Comparison of ENCODE assay signal across 8 mouse cellular contexts in the genomic region with DNA sequence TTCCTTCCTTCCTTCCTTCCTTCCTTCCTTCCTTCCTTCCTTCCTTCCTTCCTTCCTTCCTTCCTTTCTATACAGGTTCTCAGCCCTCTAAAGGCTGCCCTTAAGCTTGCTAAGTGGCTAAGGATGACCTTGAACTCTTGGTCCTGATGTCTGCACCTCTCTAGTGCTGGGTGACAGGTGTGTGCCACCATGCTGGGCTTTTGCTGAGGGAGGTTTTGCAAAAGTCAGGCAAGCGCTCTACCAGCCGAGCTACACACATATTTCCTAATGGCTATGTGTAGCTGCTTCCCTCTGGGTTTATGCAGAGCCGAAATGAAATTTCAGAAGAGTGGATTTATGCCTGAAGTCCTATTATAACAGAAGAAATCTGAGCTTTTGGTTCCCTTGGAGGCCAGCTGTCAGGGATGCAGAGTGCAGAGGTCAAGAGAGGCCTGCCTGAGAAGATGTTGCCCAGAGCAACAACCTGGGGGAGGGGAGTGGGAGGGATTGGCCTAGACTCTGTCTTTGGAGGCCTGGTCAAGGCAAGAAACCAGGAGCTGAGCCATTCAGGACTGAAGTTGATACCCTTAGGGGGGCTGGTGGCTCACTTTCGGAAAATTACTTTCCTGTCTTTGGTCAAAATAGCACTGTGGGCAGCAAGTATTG. TPM values are rescaled to one million over a fixed set of nuclear protein-coding genes. Genes with fewer than 3 reads are reported as not detected.
A peak's percentile ranks its signal among the peaks of the same experiment; 100 is the strongest.
DNase-seq lines count a peak whose midpoint lies in the region; ATAC-seq and TF ChIP-seq lines count a peak whose summit lies in the region.

No protein-coding gene starts in this region.

- H3K9me3 ChIP-seq in embryonic facial prominence, embryonic 11.5 days (replicated peaks; ENCODE audit: control insufficient read depth, low read length): no peaks in the 10 kb centered on the region; the same call in 1 of the 2 replicates
- no peaks in the 10 kb centered on the region for H3K9me3 ChIP-seq in hindbrain, embryonic 13.5 days
- no peaks in the 10 kb centered on the region for H3K9me3 ChIP-seq in midbrain, embryonic 12.5 days

- H3K4me1 ChIP-seq in kidney, adult 2 months (ENCODE audit: control insufficient read depth, insufficient read depth, low read length): no peaks in the 10 kb centered on the region; the same call in 1 of the 2 replicates
- H3K4me1 ChIP-seq in embryonic facial prominence, embryonic 11.5 days (ENCODE audit: control insufficient read depth, insufficient read depth, low read length): peaks cover 17% of the 10 kb centered on the region
- peaks cover 45% of the 10 kb centered on the region for H3K4me1 ChIP-seq in hindbrain, embryonic 13.5 days (replicated peaks)
- peaks cover 39% of the 10 kb centered on the region for H3K4me1 ChIP-seq in midbrain, embryonic 12.5 days

- ATAC-seq in embryonic facial prominence, embryonic 11.5 days (replicated peaks; ENCODE audit: insufficient number of reproducible peaks, low FRiP score, low TSS enrichment, low read depth): peak; percentile 38
- ATAC-seq in hindbrain, embryonic 13.5 days (ENCODE audit: low FRiP score): no peak
- ATAC-seq in midbrain, embryonic 12.5 days (ENCODE audit: low FRiP score, low read depth): no peak

- peak overlapping the region; percentile 35; the same call in 1 of the 2 replicates for H3K27ac ChIP-seq in kidney, adult 2 months (ENCODE audit: insufficient read depth, low read depth, low read length)
- peak overlapping the region; percentile 92 for H3K27ac ChIP-seq in embryonic facial prominence, embryonic 11.5 days (replicated peaks; ENCODE audit: low read depth, low read length)
- peak overlapping the region; percentile 68 for H3K27ac ChIP-seq in hindbrain, embryonic 13.5 days
- H3K27ac ChIP-seq in midbrain, embryonic 12.5 days (replicated peaks): peak overlapping the region; percentile 81

- whole genome bisulfite sequencing in kidney, adult 2 months: 85% methylated on average over 4 of the region's 4 CpGs
- WGBS in embryonic facial prominence, embryonic 11.5 days: 11% methylated on average over 4 of the region's 4 CpGs
- 52% methylated on average over 4 of the region's 4 CpGs for WGBS in hindbrain, embryonic 13.5 days
- 23% methylated on average over 4 of the region's 4 CpGs for WGBS in midbrain, embryonic 12.5 days

- H3K4me2 ChIP-seq in embryonic facial prominence, embryonic 11.5 days (ENCODE audit: low read depth, low read length): no peak overlapping the region
- no peak overlapping the region for H3K4me2 ChIP-seq in hindbrain, embryonic 13.5 days
- no peak overlapping the region for H3K4me2 ChIP-seq in midbrain, embryonic 12.5 days (replicated peaks)

- H3K27me3 ChIP-seq in kidney, adult 2 months (replicated peaks; ENCODE audit: control insufficient read depth, insufficient read depth, low read length): no peaks in the 10 kb centered on the region
- H3K27me3 ChIP-seq in embryonic facial prominence, embryonic 11.5 days (ENCODE audit: control insufficient read depth, insufficient read depth, low read length): no peaks in the 10 kb centered on the region
- H3K27me3 ChIP-seq in hindbrain, embryonic 13.5 days: peaks cover 30% of the 10 kb centered on the region
- H3K27me3 ChIP-seq in midbrain, embryonic 12.5 days: peaks cover 24% of the 10 kb centered on the region

- TF ChIP-seq POLR2A in kidney, adult 2 months (IDR thresholded peaks at IDR 0.05; ENCODE audit: low read depth, low read length): no peak

- no peaks in the 10 kb centered on the region for H3K36me3 ChIP-seq in kidney, adult 2 months (ENCODE audit: control insufficient read depth, insufficient read depth, low read length)
- H3K36me3 ChIP-seq in embryonic facial prominence, embryonic 11.5 days (replicated peaks; ENCODE audit: control insufficient read depth, insufficient read depth, low read depth, low read length): no peaks in the 10 kb centered on the region
- no peaks in the 10 kb centered on the region for H3K36me3 ChIP-seq in hindbrain, embryonic 13.5 days
- no peaks in the 10 kb centered on the region for H3K36me3 ChIP-seq in midbrain, embryonic 12.5 days

- no peak overlapping the region for H3K9ac ChIP-seq in embryonic facial prominence, embryonic 11.5 days (replicated peaks; ENCODE audit: low read length)
- peak overlapping the region; percentile 43; the same call in 1 of the 2 replicates for H3K9ac ChIP-seq in hindbrain, embryonic 13.5 days
- H3K9ac ChIP-seq in midbrain, embryonic 12.5 days (replicated peaks): no peak overlapping the region

- DNase-seq in kidney, adult 2 months: peak; percentile 40
- DNase-seq in kidney, adult 11 months: no peak
- DNase-seq in embryonic facial prominence, embryonic 11.5 days (ENCODE audit: low spot score): peak; percentile 84
- no peak for DNase-seq in thymus, postnatal 25 days
- DNase-seq in adrenal gland, adult 8-10 months: no peak
- no peak for DNase-seq in urinary bladder, postnatal 36 days (ENCODE audit: low spot score in 2 of 2)

- H3K4me3 ChIP-seq in kidney, adult 2 months (ENCODE audit: insufficient read depth, low read depth, low read length): no peak overlapping the region
- H3K4me3 ChIP-seq in embryonic facial prominence, embryonic 11.5 days (ENCODE audit: low read depth, low read length): no peak overlapping the region
- H3K4me3 ChIP-seq in hindbrain, embryonic 13.5 days: no peak overlapping the region
- no peak overlapping the region for H3K4me3 ChIP-seq in midbrain, embryonic 12.5 days

- no peak for TF ChIP-seq CTCF in kidney, adult 2 months (conservative IDR thresholded peaks at IDR 0.05; ENCODE audit: insufficient read depth, insufficient read length, low read depth, low read length)

RNA-seq across cellular contexts. Expression of a gene that starts 24.1 kb away (rescaled TPM):
- 18.6 and 23.8 TPM in 2 replicates for polyA plus RNA-seq in kidney, adult 2 months (2012; rRNA removed)
- polyA plus RNA-seq in embryonic facial prominence, embryonic 11.5 days (2014; fragmentation: Nextera tagmentation; extraction: Ambion mirVana): 166 and 168 TPM in 2 replicates
- 88.6 and 113 TPM in 2 replicates for polyA plus RNA-seq in hindbrain, embryonic 13.5 days (2015; fragmentation: Nextera tagmentation; extraction: Ambion mirVana)
- polyA plus RNA-seq in midbrain, embryonic 12.5 days (2016; fragmentation: Nextera tagmentation; extraction: Ambion mirVana): 76.1 and 113 TPM in 2 replicates
- total RNA-seq in adrenal gland, adult 8-10 months (2022): 100 to 1,000 TPM in 2 of 4 experiments, 10 to 100 TPM in 2; 44.6 to 150 (median 89.6) TPM

Comparison
In these comparisons a context has a peak if more than half of its experiments do, and no peak if none do; other contexts are left out.
1. DNase-seq: peak in kidney, adult 2 months (single experiment) and embryonic facial prominence, embryonic 11.5 days (single experiment); none in kidney, adult 11 months (single experiment), thymus, postnatal 25 days (single experiment), adrenal gland, adult 8-10 months (single experiment) and urinary bladder, postnatal 36 days (0 of 2).
2. H3K27ac ChIP-seq: peak in every context shown above with its lines; median percentile 92 in embryonic facial prominence, embryonic 11.5 days; 81 in midbrain, embryonic 12.5 days; 68 in hindbrain, embryonic 13.5 days; 35 in kidney, adult 2 months.